Mouse (Mus musculus): ENCODE data around the gene Olfr198. TPM values are rescaled to one million over a fixed set of nuclear protein-coding genes. Genes with fewer than 3 reads are reported as not detected.
"Not testable (repeated sequence)": the region's sequence is repeated elsewhere in the genome, so short reads cannot be mapped to it uniquely, and the experiment has no call there.

The Olfr198 gene
- polyA plus RNA-seq (2015; fragmentation: Nextera tagmentation; extraction: Ambion mirVana): not detected in 2 replicates

DNA sequence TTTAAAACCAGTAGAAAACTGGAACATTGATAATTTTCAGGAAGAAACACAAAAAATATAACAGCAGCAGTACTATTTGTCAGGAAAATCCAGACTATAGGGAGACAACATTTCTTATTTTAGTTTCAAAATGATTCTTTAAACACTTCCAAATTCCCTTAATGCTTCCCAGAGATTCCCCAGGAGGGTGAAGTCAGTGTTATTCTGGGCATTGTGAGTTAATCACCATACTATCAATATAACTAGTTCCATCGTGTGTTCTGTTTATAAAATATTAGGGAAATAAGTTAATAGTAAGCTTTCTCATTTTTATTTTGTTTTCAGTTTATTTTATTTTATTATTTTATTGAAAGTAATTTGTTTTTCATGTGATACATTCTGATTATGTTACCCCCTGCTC, at the start of gene Olfr198:
Olfr198 (minus strand) TSS at position 101 of the 400 bp plus-strand sequence.
- 67% methylated on average over 1 of the region's 1 CpGs for WGBS
- H3K4me2 ChIP-seq; H3K27ac ChIP-seq (replicated peaks); ATAC-seq (ENCODE audit: low FRiP score); H3K9me3 ChIP-seq (replicated peaks); H3K4me1 ChIP-seq; H3K4me3 ChIP-seq (replicated peaks); H3K9ac ChIP-seq (replicated peaks); H3K27me3 ChIP-seq (replicated peaks); H3K36me3 ChIP-seq: not testable (repeated sequence)

DNA sequence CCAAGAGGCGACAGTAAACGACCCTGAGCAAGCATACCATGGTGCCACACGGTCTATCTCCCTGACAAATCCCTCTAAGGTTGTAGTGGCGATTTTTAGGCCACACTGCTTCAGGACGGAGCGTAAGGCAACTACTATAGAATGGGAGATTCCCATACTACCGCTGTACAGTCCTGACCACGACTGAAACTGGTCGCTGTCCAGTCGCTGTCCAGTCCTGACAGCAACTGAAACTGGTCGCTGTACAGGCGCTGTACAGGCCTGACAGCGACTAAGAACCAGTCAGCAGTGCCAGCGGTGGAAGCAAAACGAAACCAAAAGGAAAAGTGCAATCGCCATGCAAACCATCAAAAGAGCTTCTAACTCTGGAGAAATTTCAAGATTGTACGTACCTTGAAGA, 46.4 kb upstream of the Olfr198 start:
- no peaks in the 10 kb centered on the region for H3K4me1 ChIP-seq
- no peak overlapping the region for H3K9ac ChIP-seq (replicated peaks)
- H3K9me3 ChIP-seq (replicated peaks): no peaks in the 10 kb centered on the region
- no peak for ATAC-seq (ENCODE audit: low FRiP score)
- 89% methylated on average over 17 of the region's 17 CpGs for WGBS
- no peaks in the 10 kb centered on the region for H3K36me3 ChIP-seq
- H3K27ac ChIP-seq (replicated peaks): no peak overlapping the region
- no peak overlapping the region for H3K4me2 ChIP-seq
- H3K4me3 ChIP-seq (replicated peaks): no peak overlapping the region
- H3K27me3 ChIP-seq (replicated peaks): no peaks in the 10 kb centered on the region

DNA sequence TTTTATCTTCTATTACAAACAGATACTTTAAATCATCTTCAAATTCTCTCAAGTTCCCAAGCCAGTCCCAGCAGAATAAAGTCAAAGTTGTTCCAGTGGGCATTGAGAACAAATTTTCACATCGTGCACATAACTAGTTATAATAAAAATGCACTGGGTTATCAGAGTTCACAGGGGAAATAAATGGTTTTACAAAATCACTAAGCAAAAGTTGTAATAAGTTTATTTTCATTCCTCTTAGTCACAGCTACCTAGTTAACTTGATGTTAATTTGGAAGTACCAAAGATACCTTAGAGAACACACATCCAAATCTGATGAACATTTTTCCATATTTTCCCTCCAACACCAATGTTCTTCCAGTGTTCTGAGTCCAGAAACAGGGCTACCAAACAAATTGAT, 16.3 kb upstream of the Olfr198 start, which contains the start of gene Olfr199:
Olfr199 (minus strand) TSS at position 101 of the 400 bp plus-strand sequence.
- not testable (repeated sequence) for H3K4me2 ChIP-seq; H3K9ac ChIP-seq (replicated peaks); H3K27me3 ChIP-seq (replicated peaks); H3K4me3 ChIP-seq (replicated peaks); H3K4me1 ChIP-seq; H3K36me3 ChIP-seq; H3K27ac ChIP-seq (replicated peaks); H3K9me3 ChIP-seq (replicated peaks); ATAC-seq (ENCODE audit: low FRiP score)
- WGBS: 73% methylated on average over 1 of the region's 1 CpGs

DNA sequence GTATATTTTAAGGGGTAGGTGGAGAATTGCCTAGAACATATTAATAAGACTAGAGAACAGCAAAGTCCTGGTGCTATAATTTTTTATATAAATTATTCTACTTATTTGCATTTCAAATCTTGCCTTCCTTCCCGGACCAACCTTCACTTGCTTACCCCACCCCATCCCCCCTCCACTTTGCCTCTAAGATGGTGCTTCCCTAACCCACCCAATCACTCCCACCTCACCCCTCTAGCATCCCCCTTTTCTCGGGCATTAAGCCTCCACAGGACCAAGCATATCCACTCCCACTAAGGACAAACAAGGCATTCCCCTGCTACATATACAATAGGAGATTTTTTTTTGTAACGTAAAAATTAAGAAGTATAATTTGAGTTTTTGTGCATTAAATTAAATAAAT, 14.5 kb upstream of the Olfr198 start:
- not testable (repeated sequence) for H3K4me1 ChIP-seq; H3K4me2 ChIP-seq; H3K9me3 ChIP-seq (replicated peaks); H3K4me3 ChIP-seq (replicated peaks); H3K9ac ChIP-seq (replicated peaks); H3K27ac ChIP-seq (replicated peaks); ATAC-seq (ENCODE audit: low FRiP score); H3K36me3 ChIP-seq; H3K27me3 ChIP-seq (replicated peaks)
- WGBS: 82% methylated on average over 3 of the region's 3 CpGs

DNA sequence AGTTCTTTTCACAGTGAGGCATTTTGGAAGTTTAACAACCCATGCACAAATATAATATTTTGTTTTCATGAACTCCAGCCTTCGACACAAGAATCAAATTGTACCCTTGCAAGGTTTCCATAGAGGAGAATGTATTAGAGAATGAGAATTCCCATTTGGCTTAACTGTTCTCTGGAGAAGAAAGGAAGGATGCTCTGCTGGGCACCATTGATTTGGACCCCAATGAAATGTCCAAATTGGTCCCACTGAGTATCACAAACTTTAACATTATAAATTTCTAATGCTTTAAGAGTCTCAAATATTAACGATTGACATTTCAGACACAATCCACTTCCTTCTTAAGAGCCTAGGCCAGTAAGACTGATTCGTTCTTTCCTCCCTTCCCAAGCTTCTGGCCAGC, 33.0 kb downstream of the Olfr198 start, which contains the start of gene Olfr196:
Olfr196 (minus strand) TSS at position 101 of the 400 bp plus-strand sequence.
- H3K9ac ChIP-seq (replicated peaks): no peak within 1 kb of the TSS
- no peak within 1 kb of the TSS for H3K27ac ChIP-seq (replicated peaks)
- 81% methylated on average over 3 of the region's 3 CpGs for WGBS
- no peaks in the 10 kb centered on the region for H3K36me3 ChIP-seq
- no peak within 1 kb of the TSS for H3K4me3 ChIP-seq (replicated peaks)
- H3K4me2 ChIP-seq: no peak within 1 kb of the TSS
- no peaks in the 10 kb centered on the region for H3K4me1 ChIP-seq
- no peaks in the 10 kb centered on the region for H3K27me3 ChIP-seq (replicated peaks)
- no peak for ATAC-seq (ENCODE audit: low FRiP score)
- no peaks in the 10 kb centered on the region for H3K9me3 ChIP-seq (replicated peaks)

DNA sequence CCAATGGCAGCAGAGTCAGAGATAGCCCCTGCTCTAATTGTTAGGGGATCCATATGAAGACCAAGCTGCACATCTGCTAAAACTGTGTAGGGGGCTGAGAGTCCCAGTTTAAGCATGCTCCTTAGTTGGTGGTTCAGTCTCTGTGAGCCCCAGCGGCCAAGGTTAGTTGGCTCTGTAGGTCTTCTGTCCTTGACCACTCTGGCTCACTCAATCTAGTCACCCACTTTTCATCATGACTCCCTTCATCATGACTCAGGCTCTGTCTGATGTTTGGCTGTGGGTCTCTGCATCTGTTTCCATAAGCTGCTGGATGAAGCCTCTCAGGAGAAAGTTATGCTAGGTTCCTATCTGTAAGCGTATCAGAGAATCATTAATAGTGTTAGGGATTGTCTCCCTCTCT, 51.3 kb downstream of the Olfr198 start:
- no peaks in the 10 kb centered on the region for H3K36me3 ChIP-seq
- H3K4me1 ChIP-seq: no peaks in the 10 kb centered on the region
- no peak overlapping the region for H3K4me3 ChIP-seq (replicated peaks)
- no peak overlapping the region for H3K4me2 ChIP-seq
- no peak overlapping the region for H3K9ac ChIP-seq (replicated peaks)
- 88% methylated on average over 2 of the region's 2 CpGs for WGBS
- ATAC-seq (ENCODE audit: low FRiP score): no peak
- no peaks in the 10 kb centered on the region for H3K9me3 ChIP-seq (replicated peaks)
- H3K27ac ChIP-seq (replicated peaks): no peak overlapping the region
- no peaks in the 10 kb centered on the region for H3K27me3 ChIP-seq (replicated peaks)

Other genes with a start within 250 kb of the Olfr198 start
- gene Olfr183, start 208.2 kb downstream of the Olfr198 start, polyA plus RNA-seq (2015; fragmentation: Nextera tagmentation; extraction: Ambion mirVana): not detected in 2 replicates
- not detected in 2 replicates for gene Olfr186, start 173.2 kb downstream of the Olfr198 start, polyA plus RNA-seq (2015; fragmentation: Nextera tagmentation; extraction: Ambion mirVana)
- not detected in 2 replicates for gene Olfr187, start 163.8 kb downstream of the Olfr198 start, polyA plus RNA-seq (2015; fragmentation: Nextera tagmentation; extraction: Ambion mirVana)
- gene Olfr190, start 125.5 kb downstream of the Olfr198 start, polyA plus RNA-seq (2015; fragmentation: Nextera tagmentation; extraction: Ambion mirVana): not detected in 2 replicates
- not detected in 2 replicates for gene Olfr191, start 113.7 kb downstream of the Olfr198 start, polyA plus RNA-seq (2015; fragmentation: Nextera tagmentation; extraction: Ambion mirVana)
- not detected in 2 replicates for gene Olfr193, start 91.7 kb downstream of the Olfr198 start, polyA plus RNA-seq (2015; fragmentation: Nextera tagmentation; extraction: Ambion mirVana)
- not detected in 2 replicates for gene Olfr194, start 82.5 kb downstream of the Olfr198 start, polyA plus RNA-seq (2015; fragmentation: Nextera tagmentation; extraction: Ambion mirVana)
- gene Olfr195, start 56.5 kb downstream of the Olfr198 start, polyA plus RNA-seq (2015; fragmentation: Nextera tagmentation; extraction: Ambion mirVana): not detected in 2 replicates
- gene Olfr196, start 33.1 kb downstream of the Olfr198 start, polyA plus RNA-seq (2015; fragmentation: Nextera tagmentation; extraction: Ambion mirVana): not detected in 2 replicates
- gene Olfr199, start 16.2 kb upstream of the Olfr198 start, polyA plus RNA-seq (2015; fragmentation: Nextera tagmentation; extraction: Ambion mirVana): not detected in 2 replicates
- not detected in 2 replicates for gene Olfr201, start 69.1 kb upstream of the Olfr198 start, polyA plus RNA-seq (2015; fragmentation: Nextera tagmentation; extraction: Ambion mirVana)
- not detected in 2 replicates for gene Olfr202, start 83.3 kb upstream of the Olfr198 start, polyA plus RNA-seq (2015; fragmentation: Nextera tagmentation; extraction: Ambion mirVana)
- gene Olfr203, start 95.3 kb upstream of the Olfr198 start, polyA plus RNA-seq (2015; fragmentation: Nextera tagmentation; extraction: Ambion mirVana): not detected in 2 replicates
- not detected in 2 replicates for gene Olfr204, start 114.7 kb upstream of the Olfr198 start, polyA plus RNA-seq (2015; fragmentation: Nextera tagmentation; extraction: Ambion mirVana)
- gene Olfr205, start 127.6 kb upstream of the Olfr198 start, polyA plus RNA-seq (2015; fragmentation: Nextera tagmentation; extraction: Ambion mirVana): not detected in 2 replicates
- gene Olfr206, start 145.7 kb upstream of the Olfr198 start, polyA plus RNA-seq (2015; fragmentation: Nextera tagmentation; extraction: Ambion mirVana): not detected in 2 replicates
- gene Olfr209, start 160.5 kb upstream of the Olfr198 start, polyA plus RNA-seq (2015; fragmentation: Nextera tagmentation; extraction: Ambion mirVana): not detected in 2 replicates
- gene Gabrr3, start 203.8 kb upstream of the Olfr198 start, polyA plus RNA-seq (2015; fragmentation: Nextera tagmentation; extraction: Ambion mirVana): not detected in 2 replicates